Mouse (Mus musculus) liver, embryonic 16.5 days (tissue): ENCODE results near the gene Lsm7. TPM values are rescaled to one million over a fixed set of nuclear protein-coding genes. Genes with fewer than 3 reads are reported as not detected.
"Not testable (repeated sequence)": the region's sequence is repeated elsewhere in the genome, so short reads cannot be mapped to it uniquely, and the experiment has no call there.

Experiments used
- ATAC-seq: fragments of 200-750 bp; cut with Nextera tagmentation; 2 replicates; pipeline ENCODE4 v1.8.0; 2017; ENCODE audit warnings: low read depth, mild to moderate bottlenecking, moderate number of reproducible peaks, moderate library complexity
- H3K27ac ChIP-seq: fragments of 300-500 bp; sonication (generic); 2 replicates; pipeline ENCODE4 v1.5.1; 2014; ENCODE audit warnings: mild to moderate bottlenecking, low read length
- H3K27me3 ChIP-seq: fragments of 300-500 bp; sonication (generic); 2 replicates; pipeline ENCODE4 v1.6.1; 2014; ENCODE audit warnings: low read depth, low read length, mixed read lengths; ENCODE audit not compliant: control insufficient read depth, insufficient read depth
- H3K36me3 ChIP-seq: fragments of 300-500 bp; sonication (generic); 2 replicates; pipeline ENCODE4 v1.6.1; 2014; ENCODE audit warnings: mild to moderate bottlenecking; ENCODE audit not compliant: control insufficient read depth, insufficient read depth
- H3K4me1 ChIP-seq: fragments of 300-500 bp; sonication (generic); 2 replicates; pipeline ENCODE4 v1.6.1; 2014; ENCODE audit warnings: low read depth, low read length, mixed read lengths; ENCODE audit not compliant: control insufficient read depth
- H3K4me2 ChIP-seq: fragments of 300-500 bp; sonication (generic); 2 replicates; pipeline ENCODE4 v1.6.1; 2014; ENCODE audit warnings: low read depth, low read length, mixed read lengths
- H3K4me3 ChIP-seq: fragments of 300-500 bp; sonication (generic); 2 replicates; pipeline ENCODE4 v1.5.1; 2014; ENCODE audit warnings: low read depth, mild to moderate bottlenecking, low read length
- H3K9ac ChIP-seq: fragments of 300-500 bp; sonication (generic); 2 replicates; pipeline ENCODE4 v1.6.1; 2014; ENCODE audit warnings: low read depth, low read length
- H3K9me3 ChIP-seq: fragments of 300-500 bp; sonication (generic); replicated peaks from 2 replicates; pipeline ENCODE4 v1.6.1; 2016; ENCODE audit warnings: low read length; ENCODE audit not compliant: control insufficient read depth
- WGBS: fragments of 180-500 bp; shearing (Covaris S2); extraction: QIAGEN DNeasy Blood & Tissue Kit; methylation state at CpG from one replicate; pipeline ENCODE4 v1.1.7; 2014; ENCODE audit not compliant: insufficient replicate concordance; 5-methylcytosine and 5-hydroxymethylcytosine counted together
- polyA plus RNA-seq: library from polyadenylated mRNA; unstranded; fragments of >200 nt; fragmentation: Nextera tagmentation; extraction: Ambion mirVana; gene quantifications from 2 replicates; pipeline ENCODE4 v1.2.1, GENCODE M21; 2015

The Lsm7 gene
- polyA plus RNA-seq, 1 experiment from 2014 or later = 92.5 TPM

DNA sequence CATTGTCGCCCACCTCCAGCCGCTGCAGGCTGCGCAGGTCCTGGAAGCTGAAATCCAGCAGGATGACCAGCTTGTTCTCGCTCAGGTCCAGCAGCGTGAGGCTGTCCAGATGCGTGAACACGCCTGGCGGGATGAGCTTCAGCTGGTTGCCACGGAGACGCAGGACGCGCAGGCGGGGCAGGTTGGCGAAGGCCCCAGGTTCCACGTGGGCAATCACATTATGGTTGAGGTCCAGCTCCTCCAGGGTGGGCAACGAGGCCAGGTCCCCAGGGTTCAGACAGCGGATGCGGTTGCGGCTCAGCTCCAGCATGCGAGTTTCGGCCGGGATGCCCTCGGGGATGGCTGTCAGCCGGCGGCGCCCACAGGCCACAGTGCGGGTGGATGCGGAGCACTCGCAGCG, 19.4 kb downstream of the Lsm7 start:
- Histone ChIP-seq H3K4me1 (peaks cover 16% of the 10 kb centered on the region), H3K27me3 (peaks cover 50% of the 10 kb centered on the region)
- WGBS = 61% methylated on average over 30 of the region's 30 CpGs

DNA sequence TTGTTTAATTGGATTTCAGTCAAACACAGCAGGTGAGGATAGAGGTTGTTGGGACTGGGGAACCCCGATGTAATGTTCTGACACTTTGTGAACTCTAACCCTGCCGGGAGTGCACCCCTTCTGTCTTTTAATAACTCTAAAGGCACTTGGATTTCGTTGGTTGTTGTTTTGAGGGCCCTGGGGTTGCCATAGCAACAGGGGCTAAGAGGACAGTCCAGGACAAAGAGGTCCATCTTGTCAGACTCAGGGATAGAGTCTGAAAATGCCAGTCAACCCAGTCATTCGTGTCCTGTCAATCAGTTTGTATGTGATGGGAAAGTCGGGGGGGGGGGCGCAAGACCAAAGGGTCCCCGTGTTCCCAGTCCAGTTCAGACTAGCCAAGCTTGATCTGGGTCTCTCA, 22.2 kb downstream of the Lsm7 start:
- no peak for ATAC-seq
- peaks cover 38% of the 10 kb centered on the region for H3K4me1 ChIP-seq
- no peak overlapping the region for H3K27ac ChIP-seq
- peaks cover 19% of the 10 kb centered on the region for H3K36me3 ChIP-seq
- no peak overlapping the region for H3K4me3 ChIP-seq
- H3K4me2 ChIP-seq = no peak overlapping the region
- peaks cover 45% of the 10 kb centered on the region for H3K27me3 ChIP-seq
- H3K9ac ChIP-seq = no peak overlapping the region
- WGBS = 60% methylated on average over 7 of the region's 7 CpGs
- no peaks in the 10 kb centered on the region for H3K9me3 ChIP-seq

More for the DNA sequence above, 19.4 kb downstream of the Lsm7 start:
- H3K4me3 ChIP-seq = no peak overlapping the region
- no peak overlapping the region for H3K27ac ChIP-seq
- no peaks in the 10 kb centered on the region; the same call in 1 of the 2 replicates for H3K36me3 ChIP-seq
- H3K9me3 ChIP-seq = no peaks in the 10 kb centered on the region
- no peak overlapping the region for H3K9ac ChIP-seq
- ATAC-seq = no peak
- no peak overlapping the region for H3K4me2 ChIP-seq

DNA sequence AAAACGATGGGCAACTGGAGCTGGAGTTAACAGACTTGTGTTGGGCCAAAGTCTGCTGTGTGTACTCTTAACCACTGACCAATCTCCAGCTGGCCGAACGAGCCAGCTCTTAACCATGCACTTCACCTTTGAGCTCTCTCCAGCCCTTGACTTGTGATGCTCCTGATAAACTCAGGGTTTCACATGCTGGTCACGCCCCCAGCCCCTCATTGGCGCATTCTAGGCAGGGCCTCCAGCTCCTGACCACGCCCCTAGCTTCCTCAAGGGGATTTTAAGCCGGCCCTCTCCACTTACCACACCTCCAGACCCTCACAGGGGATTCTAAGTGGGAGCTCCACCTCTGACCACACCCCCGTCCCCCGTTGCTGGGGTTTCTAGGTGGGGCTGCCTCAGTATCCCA, 23.9 kb downstream of the Lsm7 start:
- Histone ChIP-seq H3K9ac (peak overlapping the region; percentile 3; the same call in 1 of the 2 replicates), H3K27ac (peak overlapping the region; percentile 61), H3K36me3 (peaks cover 19% of the 10 kb centered on the region), H3K9me3 (no peaks in the 10 kb centered on the region), H3K27me3 (peaks cover 29% of the 10 kb centered on the region), H3K4me3 (no peak overlapping the region), H3K4me2 (peak overlapping the region; percentile 10; the same call in 1 of the 2 replicates), H3K4me1 (peaks cover 38% of the 10 kb centered on the region)
- peak; percentile 7; the same call in 1 of the 2 replicates for ATAC-seq
- 3% methylated on average over 9 of the region's 9 CpGs for WGBS

DNA sequence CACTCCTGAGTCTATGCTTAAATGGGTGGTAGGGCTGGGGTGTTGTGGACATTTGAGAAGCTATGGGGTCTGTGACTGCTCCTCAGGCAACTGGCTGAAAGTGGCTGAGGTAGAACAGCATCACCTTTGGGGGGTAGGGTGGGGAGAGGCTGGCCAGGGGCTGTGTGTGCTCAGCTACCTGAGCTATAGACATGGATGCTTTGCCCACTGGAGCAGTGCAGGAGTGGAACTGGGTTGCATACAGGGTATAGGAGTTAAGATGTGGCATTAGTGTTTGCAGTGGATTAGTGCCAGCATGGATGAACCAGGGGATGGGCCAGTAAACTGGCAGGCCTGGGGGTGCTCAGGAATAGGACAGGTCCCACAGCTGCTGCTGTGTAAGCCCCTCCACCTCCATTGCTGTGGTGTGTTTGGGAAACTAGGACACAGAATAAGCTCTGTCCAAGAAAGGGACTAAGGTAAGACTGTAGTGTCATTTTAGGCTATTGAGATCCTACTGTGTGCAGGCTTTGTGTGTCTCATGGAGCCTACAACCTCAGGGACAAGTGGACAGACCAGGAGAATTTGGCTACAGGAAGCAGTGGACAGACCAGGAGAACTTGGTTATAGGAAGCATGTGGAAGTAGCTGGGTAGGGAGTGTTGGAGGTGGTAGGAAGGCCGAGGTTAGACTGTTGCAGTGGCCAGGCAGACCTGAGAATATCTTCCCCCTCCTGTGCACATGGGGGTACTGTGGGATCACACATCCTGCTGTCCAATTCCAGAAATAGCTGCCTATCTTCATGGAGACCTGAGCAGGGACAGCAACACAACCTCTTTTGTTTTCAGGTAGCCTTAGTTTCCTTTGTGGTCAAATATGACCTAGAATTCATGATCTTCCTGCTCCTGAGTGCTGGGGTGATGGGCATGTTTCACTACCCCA, 25.4 kb downstream of the Lsm7 start:
- 48% methylated on average over 1 of the region's 1 CpGs for WGBS
- H3K9ac ChIP-seq = no peak overlapping the region
- peaks cover 49% of the 10 kb centered on the region for H3K4me1 ChIP-seq
- H3K4me3 ChIP-seq = no peak overlapping the region
- peaks cover 19% of the 10 kb centered on the region for H3K36me3 ChIP-seq
- H3K9me3 ChIP-seq = no peaks in the 10 kb centered on the region
- peaks cover 14% of the 10 kb centered on the region for H3K27me3 ChIP-seq
- H3K4me2 ChIP-seq = no peak overlapping the region
- no peak for ATAC-seq
- peak overlapping the region; percentile 61 for H3K27ac ChIP-seq

DNA sequence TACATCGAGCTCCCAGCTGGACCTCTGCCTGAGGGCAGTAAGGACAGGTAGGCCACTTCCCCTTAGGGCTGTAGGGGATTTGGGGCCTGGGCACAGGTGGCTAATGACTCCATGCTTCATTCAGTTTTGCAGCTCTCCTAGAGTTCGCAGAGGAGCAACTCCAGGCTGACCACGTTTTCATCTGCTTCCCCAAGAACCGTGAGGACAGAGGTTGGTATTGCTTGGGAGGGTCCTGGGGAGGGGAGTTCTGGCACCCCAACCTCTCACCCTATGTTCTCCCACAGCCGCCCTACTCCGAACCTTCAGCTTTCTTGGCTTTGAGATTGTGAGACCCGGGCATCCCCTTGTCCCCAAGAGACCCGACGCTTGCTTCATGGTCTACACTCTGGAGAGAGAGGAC, 26.4 kb downstream of the Lsm7 start:
- H3K27me3 ChIP-seq, H3K9ac ChIP-seq, ATAC-seq, H3K27ac ChIP-seq, H3K9me3 ChIP-seq: not testable (repeated sequence)
- Histone ChIP-seq H3K4me3 (peak overlapping the region; percentile 75), H3K4me2 (0 out of 2 replicates have a peak overlapping the region, but pooled peaks have one; percentile 86), H3K4me1 (peaks cover 58% of the 10 kb centered on the region), H3K36me3 (peaks cover 19% of the 10 kb centered on the region)
- WGBS = 85% methylated on average over 7 of the region's 9 CpGs

DNA sequence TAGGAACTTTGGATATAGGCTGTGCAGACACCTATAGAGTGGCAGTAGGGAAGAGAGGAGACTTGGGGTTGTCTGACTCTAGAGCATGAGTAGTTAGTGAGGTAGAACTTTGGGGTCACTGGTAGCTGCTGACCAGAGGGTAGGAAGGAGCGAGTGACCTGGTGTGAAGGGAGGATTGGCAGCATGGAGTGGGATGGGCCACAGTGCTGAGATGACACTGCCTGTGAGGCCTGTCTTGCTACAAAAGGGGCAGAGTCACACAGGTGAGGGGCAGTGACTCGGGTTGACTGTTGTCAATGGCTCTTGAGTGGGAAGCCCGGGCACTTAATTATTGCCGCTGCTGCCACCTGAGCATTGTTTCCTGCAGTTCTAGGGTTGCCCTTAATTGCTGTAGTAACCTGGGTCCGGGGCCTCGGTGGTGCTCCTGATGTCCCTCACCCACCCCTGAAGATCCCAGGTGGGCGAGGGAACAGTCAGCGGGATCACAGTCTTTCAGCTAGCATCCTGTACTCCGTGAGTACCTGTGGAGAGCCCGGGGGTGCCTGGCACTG, 27.1 kb downstream of the Lsm7 start:
- ATAC-seq = no peak
- no peaks in the 10 kb centered on the region for H3K9me3 ChIP-seq
- WGBS = 76% methylated on average over 10 of the region's 10 CpGs
- peaks cover 62% of the 10 kb centered on the region for H3K4me1 ChIP-seq
- peak overlapping the region; percentile 86 for H3K4me2 ChIP-seq
- H3K4me3 ChIP-seq = peak overlapping the region; percentile 75
- H3K27me3 ChIP-seq = no peaks in the 10 kb centered on the region; the same call in 1 of the 2 replicates
- peak overlapping the region; percentile 92 for H3K27ac ChIP-seq
- H3K9ac ChIP-seq = peak overlapping the region; percentile 79
- peaks cover 19% of the 10 kb centered on the region for H3K36me3 ChIP-seq

DNA sequence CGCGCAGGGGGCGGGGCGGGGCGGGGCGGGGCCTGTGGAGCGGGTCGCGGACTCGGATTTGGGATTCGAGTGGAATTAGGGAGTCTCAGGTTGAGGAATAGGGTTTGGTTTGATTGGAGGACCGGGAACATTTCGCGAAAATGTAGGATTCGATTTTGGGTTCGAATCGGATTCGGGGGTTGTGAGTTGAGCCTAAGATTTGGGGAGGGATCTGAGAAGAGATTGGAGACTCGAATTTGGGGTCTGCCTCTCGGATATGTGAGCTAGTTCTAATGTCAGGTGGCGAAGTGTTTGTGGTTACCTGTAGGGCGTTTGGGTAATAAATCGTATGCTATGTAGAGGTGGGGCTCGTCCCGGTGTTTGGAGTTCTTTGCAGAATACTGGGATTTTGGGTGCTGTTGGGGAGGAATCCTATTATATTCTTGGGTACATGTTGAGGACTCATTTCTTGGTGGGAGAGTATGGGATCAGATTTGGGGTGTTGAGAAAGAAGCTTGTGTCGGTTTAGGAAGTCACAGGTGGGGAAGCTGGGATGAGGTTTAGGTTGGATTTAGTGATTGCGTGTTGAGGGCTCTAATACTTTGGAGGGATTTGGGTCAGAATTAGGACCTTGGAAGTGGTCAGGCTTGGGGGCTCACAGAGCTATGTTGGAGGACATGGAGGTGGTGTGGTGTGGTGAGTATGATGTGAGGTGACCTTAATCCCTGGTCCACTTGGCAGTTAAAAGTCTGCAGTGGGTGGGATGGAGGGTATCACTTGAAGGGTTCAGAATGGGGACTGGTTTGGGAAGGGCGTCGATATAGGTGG, 27.7 kb downstream of the Lsm7 start:
- Histone ChIP-seq H3K9me3 (no peaks in the 10 kb centered on the region), H3K36me3 (peaks cover 19% of the 10 kb centered on the region), H3K4me1 (peaks cover 65% of the 10 kb centered on the region), H3K27me3 (no peaks in the 10 kb centered on the region), H3K4me2 (peak overlapping the region; percentile 86), H3K4me3 (peak overlapping the region; percentile 75), H3K9ac (peak overlapping the region; percentile 79), H3K27ac (peak overlapping the region; percentile 92)
- WGBS = 6% methylated on average over 29 of the region's 29 CpGs
- no peak for ATAC-seq

DNA sequence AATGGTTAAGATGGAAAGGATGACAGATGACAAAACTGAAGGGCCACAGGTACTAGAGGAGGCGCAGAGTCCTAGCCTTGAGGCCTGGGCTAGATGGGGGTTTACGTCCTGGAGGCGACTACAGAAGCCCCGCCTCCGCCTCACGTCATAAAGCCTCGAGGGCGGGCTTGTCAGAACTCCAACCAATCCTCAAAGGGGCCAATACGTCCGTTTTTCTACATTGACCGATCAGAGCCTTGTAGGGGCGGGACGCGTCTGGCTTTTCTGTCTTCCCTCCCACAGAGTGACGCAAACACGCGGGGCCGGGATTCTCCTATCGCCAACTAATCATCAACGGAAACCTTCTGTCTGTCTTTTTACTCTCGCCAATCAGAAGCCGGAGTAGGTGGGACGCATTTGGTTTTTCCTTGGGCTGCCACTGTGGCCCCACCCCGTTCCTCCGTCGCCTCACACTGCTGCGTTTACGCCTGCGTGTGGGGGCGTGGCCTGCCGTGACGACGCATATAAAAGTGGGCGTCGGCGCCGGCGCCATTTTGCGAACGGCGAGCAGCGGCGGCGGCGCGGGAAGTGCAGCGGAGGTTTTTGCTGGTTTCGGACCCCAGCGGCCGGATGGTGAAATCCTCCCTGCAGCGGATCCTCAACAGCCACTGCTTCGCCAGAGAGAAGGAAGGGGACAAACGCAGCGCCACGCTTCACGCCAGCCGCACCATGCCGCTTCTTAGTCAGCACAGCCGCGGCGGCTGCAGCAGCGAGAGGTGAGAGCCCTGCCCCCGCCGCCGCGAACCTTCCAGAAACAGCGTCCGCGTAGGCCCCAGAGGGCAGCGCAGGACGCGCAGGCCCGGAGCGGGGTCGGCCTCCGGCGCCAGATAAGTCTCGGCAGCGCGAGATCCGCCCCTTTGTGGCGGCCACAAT, 28.6 kb downstream of the Lsm7 start, which contains the start of gene Oaz1:
Gene Oaz1, plus strand, starts transcription at position 506 of the 912 bp plus-strand sequence.
- peak; percentile 92 for ATAC-seq
- peak within 1 kb of the TSS; percentile 75 for H3K4me3 ChIP-seq
- H3K9ac ChIP-seq = peak within 1 kb of the TSS; percentile 79
- H3K27me3 ChIP-seq = no peaks in the 10 kb centered on the region
- H3K27ac ChIP-seq = peak within 1 kb of the TSS; percentile 92
- no peaks in the 10 kb centered on the region for H3K9me3 ChIP-seq
- peak within 1 kb of the TSS; percentile 86 for H3K4me2 ChIP-seq
- WGBS = under 1% methylated on average over 76 of the region's 82 CpGs
- peaks cover 19% of the 10 kb centered on the region for H3K36me3 ChIP-seq
- H3K4me1 ChIP-seq = peaks cover 64% of the 10 kb centered on the region
